Mouse (Mus musculus) heart, embryonic 10.5 days (tissue): ENCODE data around the gene Kbtbd13. TPM values are rescaled to one million over a fixed set of nuclear protein-coding genes. Genes with fewer than 3 reads are reported as not detected.

ENCODE experiments used
- polyA plus RNA-seq: library from polyadenylated mRNA; unstranded; fragments of >200 nt; fragmentation: Nextera tagmentation; extraction: Ambion mirVana; gene quantifications from 2 replicates; pipeline ENCODE4 v1.2.1, GENCODE M21; 2016

Kbtbd13 gene
- polyA plus RNA-seq, 1 experiment from 2014 or later, result 1.4 TPM

Other genes with a start within 250 kb of the Kbtbd13 start
- 4.8 and 5.8 TPM in 2 replicates for gene Parp16, start 196.3 kb downstream of the Kbtbd13 start, polyA plus RNA-seq
- not detected in 2 replicates for gene Cilp, start 126.5 kb downstream of the Kbtbd13 start, polyA plus RNA-seq
- 43.0 and 43.5 TPM in 2 replicates for gene Clpx, start 97.4 kb downstream of the Kbtbd13 start, polyA plus RNA-seq
- 5.6 and 7.8 TPM in 2 replicates for gene Pdcd7, start 45.5 kb downstream of the Kbtbd13 start, polyA plus RNA-seq
- gene Ubap1l, start 30.6 kb downstream of the Kbtbd13 start, polyA plus RNA-seq, result 0.27 and 0.38 TPM in 2 replicates
- gene Rasl12, start 6.9 kb upstream of the Kbtbd13 start, polyA plus RNA-seq, result 1.9 and 3.9 TPM in 2 replicates
- not detected in 2 replicates for gene Slc51b, start 31.3 kb upstream of the Kbtbd13 start, polyA plus RNA-seq
- gene Mtfmt, start 44.1 kb upstream of the Kbtbd13 start, polyA plus RNA-seq, result 14.7 and 17.3 TPM in 2 replicates
- gene Spg21, start 69.3 kb upstream of the Kbtbd13 start, polyA plus RNA-seq, result 66.7 and 71.1 TPM in 2 replicates
- gene Ankdd1a, start 128.5 kb upstream of the Kbtbd13 start, polyA plus RNA-seq, result not detected in 2 replicates
- gene Plekho2, start 188.4 kb upstream of the Kbtbd13 start, polyA plus RNA-seq, result 12.8 and 14.2 TPM in 2 replicates
- gene Pif1, start 195.5 kb upstream of the Kbtbd13 start, polyA plus RNA-seq, result 16.7 and 17.7 TPM in 2 replicates
- gene Rbpms2, start 238.0 kb upstream of the Kbtbd13 start, polyA plus RNA-seq, result 117 and 179 TPM in 2 replicates